Mouse (Mus musculus) right cerebral cortex, postnatal 25 days (tissue): ENCODE results near the gene Slc7a7.

ENCODE experiments used
- DNase-seq: peaks from one replicate; pipeline ENCODE4 v3.0.0; 2022

Slc7a7 gene

DNA sequence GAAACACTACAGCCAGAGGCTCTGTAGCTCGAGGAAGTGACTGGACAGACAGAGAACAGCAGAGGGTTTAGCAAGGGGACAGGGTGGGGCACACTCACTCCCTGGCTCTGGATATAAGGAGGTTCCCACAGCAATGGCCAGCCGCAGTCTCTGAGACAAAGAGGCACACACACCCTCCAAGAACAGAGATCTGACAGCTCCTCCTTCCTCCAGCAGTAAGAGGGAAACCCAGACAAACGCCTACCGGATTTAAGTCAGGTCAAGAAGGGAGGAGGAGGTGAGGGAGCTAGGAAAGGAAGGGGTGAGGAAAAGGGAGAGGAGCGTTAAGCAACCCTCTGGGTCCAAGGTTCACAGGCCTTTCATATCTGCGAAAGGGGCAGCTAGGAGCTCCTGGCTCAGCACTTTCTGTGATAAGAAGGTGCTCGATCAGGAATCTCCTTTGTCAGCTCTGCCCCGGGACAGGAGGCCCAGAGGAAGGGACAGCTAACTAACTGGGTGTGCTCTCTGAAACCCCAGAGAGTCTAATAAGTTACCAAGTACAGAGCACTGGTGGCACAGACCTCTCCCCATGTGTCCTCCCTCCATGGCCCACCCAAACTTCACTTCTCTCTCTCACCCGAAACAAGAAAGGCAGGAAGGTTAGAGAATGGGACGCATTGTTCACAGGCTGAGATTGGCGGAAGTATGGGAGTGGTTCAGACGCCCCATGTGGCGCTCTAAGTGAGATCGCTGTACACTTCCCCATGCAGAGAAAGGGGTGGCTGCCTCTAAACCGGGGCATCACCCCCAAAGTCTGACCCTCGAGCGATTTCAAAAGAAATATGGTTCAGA is 7.4 kb downstream of the Slc7a7 start:
- DNase-seq, result no peak

DNA sequence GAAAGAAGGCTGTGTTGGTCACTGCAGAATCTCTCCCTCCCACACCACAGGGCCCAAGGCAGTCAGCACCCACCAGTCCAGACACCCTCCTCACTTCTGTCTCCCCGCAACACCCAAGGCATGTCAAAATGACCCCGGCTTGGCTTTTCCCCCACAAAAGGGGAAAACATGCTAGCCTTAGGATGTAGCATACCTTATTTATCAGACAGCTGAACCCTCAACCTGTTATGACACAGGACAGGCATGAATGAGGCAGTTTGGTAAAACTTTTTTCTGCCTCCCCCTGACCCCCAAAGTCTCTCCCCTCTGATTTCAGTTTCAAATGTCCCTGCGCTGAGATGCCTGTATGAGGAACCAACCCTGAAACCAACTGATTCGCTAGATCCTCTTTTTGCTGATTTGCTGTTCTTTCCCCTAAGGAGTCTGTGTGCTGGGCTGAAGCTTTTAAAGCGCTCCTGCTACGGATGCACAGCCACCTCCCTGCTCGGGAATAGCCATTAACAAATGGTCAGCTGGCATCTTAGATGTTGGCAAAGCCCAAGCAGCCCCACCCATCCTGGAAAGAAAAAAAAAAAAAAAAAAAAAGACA is 8.4 kb downstream of the Slc7a7 start:
- no peak for DNase-seq

DNA sequence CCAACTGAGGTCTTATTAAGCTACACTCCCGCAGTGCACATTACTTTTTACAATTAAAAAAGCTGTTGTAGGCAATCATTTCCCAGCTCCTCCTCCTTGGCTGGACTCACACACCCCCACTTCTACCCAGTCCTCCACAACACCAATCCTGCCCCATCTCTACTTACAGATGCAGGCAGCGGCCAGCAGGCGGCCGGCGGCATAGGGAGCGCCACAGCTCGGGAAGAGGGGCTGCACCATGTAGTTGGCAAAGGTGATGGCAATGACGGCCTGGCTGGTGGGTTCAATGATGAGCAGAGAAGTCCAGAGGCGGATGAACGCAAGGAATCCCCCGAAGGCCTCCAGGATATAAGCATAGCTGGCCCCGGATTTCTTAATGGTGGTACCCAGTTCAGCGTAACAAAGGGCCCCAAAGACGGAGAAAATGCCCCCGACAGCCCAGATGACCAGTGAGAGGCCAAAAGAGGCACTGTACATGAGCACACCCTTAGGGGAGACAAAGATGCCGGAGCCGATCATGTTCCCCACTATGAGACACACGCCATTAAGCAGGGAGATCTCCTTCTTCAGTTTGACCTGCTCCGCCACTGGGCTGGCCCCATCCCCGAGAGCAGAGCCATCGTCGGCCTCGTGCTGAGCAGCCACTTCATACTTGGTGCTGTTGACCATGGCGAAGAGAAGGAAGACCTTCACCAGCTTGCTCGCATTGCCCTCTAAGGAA is 9.1 kb downstream of the Slc7a7 start:
- DNase-seq, result no peak

DNA sequence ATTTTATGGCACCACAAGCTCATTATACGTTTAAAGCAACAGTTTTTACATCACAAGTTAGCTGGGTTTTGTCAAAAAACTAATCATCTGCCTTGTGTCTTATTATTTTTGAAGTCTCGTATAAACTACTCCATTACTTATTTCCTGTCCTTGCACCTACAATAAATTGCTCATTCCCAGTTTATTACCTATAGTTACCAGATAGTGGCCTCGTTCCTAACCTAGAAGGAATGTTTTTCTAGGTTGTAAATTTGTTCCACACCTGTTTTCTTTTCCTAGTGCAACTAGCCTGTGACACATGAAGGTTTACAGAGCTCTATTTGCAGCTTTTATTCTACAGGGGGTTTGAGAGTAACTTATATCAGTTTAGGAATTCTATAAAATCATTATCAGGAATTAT is 15.9 kb downstream of the Slc7a7 start:
- no peak for DNase-seq

DNA sequence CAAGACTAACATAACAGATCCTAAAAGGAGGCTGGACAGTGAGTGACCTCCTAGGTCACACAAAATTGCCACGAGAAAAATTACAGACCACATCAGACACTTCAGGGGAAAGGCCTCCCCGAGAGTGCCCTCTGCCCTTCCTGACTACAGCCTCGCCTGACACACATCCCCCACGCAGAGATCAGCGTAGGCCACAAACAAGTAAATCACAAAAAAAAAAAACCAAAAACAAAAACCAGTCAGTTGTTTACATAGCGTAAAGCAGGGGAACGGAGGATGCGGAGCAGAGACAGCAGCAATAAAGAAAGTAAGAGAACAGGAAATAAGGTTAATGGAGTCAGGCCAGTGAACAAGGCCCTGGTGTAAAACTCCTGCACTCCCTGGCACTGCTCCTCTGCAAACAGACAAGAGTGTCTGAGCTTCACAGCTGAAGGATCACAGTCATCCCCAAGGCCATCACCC is 18.6 kb downstream of the Slc7a7 start:
- no peak for DNase-seq

DNA sequence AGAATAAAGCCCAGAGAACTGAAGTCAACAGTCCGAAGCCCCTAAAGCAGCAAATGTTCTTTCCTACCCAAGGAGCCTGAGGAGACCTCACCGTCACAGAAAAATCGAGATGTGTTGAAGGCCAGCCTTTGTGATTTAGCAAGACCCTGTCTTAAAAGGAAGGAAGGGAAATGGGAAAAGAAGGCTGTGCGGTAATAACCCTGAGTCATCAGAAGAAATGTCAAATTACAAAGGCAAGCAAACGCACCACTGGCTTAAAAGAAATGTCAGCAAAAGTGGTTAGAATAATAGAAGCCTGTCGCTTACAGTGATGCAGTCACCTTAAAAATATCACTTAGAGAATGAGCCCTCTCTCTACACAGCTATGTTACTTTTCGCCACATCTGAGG is 19.1 kb downstream of the Slc7a7 start:
- no peak for DNase-seq

DNA sequence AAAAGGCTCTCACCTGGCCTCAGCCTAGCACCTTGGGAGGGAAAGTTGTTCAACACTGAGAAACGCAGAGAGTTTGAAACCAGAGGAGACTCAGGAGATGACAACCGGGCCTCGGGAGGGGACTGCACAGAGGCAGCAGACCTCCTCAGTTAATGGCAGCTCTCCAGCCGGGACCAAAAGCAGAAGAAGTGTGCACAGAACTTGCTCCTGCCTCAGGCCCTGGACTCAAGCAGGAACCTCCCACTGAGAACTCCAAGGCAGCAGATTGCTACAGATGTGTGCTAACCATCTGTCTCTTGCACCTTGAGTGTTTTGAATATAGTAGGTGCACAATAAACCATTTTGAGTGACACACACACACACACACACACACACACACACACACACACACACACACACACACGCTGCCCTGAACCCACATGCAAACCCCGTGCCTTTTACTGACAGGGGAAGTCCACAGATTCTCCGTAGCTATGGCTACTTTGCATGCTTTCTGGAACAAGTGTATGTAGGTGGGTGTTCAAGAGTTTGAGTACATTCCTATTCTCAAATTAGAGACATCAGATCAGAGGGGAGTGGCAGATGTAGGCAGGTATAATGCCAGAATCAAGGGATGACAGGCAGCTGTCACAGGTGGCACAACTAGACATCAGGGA is 19.6 kb downstream of the Slc7a7 start:
- no peak for DNase-seq

DNA sequence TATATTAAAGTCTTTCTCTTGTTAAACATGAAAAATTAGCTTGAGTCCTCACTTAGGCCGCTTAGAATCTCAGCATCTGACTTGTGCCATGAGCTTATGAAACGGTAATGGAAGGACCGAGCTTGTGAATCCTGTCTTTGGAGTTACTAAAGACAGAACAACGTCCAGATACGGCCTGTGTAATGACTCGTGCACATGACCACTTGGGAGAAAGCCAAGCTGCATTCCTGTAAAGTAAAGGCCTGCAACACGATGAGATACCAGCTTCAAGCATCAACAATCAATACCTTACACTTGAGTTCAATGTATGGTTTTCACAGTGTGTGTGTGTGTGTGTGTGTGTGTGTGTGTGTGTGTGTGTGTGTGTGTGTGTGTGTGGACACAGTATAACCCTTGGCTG is 20.9 kb downstream of the Slc7a7 start:
- no peak for DNase-seq

DNA sequence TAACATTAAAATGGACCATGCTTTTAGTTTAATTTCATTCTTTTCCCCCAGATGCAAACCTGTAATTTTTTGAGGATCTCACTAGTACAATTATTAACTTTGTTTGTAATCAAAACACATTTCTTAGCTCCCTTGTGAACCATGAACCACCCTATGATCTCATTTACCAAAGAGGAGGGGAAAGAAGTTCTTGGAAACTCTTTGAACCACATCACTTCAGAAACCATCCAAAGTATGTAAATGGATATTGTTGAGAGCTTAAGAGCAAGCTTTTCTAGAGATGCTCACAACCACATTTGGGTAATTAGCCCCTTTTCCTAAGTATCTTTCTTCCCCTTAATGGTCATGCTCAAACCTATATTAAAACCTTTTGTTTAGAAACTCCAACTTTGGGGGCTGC is 23.3 kb downstream of the Slc7a7 start:
- DNase-seq, result no peak

DNA sequence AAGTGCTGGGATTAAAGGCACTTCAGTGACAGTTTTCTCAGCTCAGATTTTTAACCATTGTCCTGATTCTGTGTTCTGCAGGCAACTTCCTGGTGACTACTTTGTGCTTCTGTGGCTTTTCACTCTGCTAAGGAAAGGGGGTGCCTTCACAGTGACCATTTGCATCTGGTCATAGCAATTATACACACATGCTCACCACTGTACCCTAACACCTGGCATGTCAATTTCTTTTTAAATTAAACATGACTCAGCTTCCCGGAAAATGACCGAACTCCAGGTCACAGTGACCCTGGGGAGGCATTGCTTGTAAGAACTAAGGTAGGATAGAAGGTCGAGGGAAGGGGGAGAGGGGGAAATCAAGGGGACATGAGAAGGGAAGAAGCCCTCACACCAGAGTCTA is 23.8 kb downstream of the Slc7a7 start:
- DNase-seq, result no peak

DNA sequence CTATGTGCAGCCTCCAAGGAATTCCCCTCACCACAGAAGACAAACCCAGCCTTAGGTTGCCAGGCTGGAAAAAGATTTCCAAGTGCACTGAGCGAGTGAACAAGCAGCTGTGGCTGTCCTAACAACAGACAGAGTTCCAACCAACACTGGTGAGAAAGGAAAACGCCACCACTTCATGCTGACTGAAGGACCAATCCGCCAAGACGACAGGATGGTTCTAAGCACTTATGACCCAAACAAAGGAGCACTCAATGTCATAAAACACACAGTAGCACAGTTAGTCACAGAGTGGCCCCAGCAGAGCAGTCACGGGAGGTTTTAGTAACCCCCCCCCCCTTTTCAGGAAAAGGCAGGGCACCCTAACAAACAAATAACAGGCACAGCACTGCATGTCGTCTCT is 26.7 kb downstream of the Slc7a7 start:
- DNase-seq, result no peak

DNA sequence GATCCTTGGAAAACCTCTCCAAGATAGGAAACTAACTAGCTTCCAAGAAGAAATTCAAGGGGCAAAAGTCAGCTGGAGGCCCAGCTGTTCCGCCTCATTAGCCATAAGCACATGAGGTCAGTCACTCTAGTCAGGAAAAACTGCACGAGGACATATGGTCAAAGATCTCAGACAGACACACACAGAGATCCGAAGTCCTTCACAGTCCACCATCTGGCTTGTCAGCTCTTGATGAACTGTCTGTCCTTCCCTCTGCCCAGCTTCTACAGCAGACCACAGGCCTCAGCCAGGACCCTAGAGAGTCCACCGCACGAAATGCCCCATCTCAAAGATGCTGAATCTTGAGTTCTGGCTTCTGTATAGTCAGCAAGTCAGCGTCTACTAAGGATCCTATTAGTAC is 30.0 kb downstream of the Slc7a7 start:
- no peak for DNase-seq

DNA sequence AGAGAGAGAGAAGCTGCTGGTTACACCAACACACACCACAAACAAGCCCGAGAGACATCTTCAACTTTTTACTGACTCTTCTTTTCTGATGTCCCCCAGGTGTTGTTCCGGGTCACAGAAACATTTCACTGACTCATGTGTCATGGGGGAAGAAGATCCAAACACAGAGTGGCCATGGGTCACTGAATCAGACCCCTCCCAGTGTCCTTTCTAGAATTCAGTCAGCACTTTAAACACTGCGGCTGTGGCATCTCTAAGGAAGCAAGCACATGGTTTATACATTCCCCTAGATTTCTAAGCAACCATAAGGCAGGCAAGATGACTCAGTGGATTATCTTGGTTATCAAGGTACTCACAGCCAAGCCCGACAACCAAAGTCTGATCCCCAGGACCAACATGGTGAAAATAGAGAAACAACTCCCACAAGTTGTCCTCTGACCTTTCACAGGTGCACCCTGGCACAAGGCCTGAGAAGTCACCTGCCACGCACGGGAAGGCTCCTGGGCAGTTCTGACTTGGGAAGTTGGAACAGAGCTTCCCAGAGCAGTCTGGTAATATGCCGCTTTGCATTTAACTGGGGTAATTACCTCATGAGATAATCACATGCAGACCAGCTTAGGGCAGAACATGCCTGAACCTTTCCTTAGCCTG is 31.5 kb downstream of the Slc7a7 start:
- DNase-seq, result no peak

DNA sequence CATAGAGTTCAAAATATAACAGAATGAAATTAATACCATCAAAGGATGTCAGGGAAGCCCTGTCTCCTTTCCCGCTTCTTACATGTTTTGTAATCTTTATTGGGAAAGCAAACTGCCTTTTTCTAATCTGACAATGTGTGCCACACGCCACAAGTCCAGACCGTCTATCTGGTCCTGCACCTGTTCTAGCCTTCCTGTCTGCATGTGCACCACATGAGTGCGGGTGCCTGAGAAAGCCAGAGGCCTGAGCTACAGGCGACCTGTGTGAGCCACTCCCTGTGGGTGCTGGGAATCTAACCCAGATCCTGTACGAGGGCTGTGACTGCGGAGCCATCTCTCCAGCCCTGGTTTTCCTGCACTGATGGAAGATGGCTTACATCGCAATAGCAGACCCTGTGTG is 33.2 kb downstream of the Slc7a7 start:
- no peak for DNase-seq

DNA sequence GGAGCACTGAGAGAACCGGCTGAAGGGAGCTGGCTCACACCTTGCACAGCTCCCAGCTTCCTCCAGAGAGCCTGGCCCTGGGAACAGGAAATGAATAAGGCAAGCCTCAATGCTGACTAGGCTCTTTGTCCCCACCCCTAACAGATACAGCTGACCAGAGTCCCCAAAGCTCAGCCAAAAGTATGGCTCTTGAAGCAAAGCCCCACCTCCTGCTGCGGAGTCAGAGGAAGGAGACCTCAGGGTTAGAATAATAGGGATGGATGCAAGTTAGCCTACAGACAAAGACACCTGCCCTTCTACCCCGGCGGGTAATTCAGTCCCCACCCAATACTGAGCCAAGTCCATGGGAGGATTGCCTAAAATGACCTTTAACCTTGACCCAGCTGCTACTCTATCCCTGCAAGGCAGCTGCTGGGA is 34.2 kb downstream of the Slc7a7 start:
- no peak for DNase-seq

DNA sequence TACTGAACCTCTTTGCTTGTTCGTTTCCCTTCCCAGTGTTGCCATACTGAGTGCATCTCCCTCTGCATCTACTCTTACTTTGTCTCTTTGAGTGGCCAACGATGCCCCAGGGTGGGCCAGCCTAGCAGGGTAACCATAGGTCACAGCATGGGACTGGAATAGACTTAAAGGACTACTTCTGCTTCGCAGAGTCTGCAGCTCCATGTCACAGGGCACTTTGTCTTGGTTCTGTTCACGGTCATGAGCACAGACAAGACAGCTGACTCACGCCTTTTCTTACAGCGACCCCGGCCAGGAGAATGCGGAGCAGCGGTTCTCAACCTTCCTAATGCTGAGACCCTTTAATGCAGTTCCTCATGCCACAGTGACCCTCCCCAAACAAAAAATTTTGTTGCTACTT is 34.9 kb downstream of the Slc7a7 start:
- DNase-seq, result no peak

DNA sequence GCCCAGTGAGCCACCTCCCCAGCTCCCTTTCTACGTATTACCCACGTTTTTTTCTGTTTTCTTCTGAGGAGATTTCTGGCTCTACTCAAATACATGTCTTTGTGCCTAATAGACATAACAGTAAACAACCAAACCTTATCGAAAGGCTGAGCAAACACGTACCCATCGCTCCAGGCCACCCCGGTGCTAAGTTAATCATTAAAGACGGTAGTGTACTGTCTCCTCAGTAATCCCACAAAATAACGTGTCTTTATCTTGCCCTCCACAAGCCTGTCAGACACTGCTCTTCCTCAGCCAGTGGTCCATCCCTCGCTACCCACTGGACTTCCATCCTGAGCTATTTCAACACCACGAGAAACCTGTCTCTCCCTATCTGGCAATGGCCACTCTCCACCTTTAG is 35.8 kb downstream of the Slc7a7 start:
- no peak for DNase-seq

DNA sequence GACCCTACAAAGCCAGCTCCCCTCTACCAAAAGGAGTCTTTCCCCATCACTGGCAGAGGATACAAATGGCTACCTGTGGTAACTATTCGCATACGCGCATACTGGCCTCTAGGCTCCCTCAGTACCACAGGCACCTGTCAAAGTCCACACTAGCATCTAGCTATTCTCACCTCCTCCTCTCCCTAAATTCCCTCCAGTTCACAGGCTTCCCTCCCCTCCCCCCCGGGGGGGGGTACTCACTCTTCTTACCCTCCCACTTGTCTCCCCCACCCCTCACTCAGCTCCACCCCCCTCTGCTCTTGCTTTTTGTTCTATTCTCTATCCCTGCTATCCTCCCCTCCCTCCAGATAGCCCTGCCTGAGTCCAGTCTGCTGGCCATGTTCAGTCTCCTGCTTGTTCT is 37.0 kb downstream of the Slc7a7 start:
- DNase-seq, result no peak

DNA sequence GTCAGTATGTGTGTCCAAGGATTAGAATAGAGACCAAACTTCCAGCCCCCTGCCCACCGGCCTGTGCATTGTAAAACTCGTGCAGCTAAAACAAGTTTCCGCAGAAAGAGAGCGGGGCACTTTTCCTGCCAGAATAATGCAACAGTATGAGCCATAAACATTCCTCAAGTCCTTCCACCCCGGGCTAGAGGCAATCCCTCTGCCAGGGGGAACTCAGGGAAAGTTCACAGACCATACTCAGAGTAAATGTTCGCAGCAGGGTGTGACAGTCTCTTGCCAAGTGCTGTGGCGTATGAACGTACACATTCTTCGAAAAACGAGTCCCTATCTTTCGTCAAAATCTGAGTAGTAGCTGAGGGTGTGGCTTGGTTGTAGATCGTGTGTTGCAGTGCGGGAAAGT is 38.0 kb downstream of the Slc7a7 start:
- no peak for DNase-seq

DNA sequence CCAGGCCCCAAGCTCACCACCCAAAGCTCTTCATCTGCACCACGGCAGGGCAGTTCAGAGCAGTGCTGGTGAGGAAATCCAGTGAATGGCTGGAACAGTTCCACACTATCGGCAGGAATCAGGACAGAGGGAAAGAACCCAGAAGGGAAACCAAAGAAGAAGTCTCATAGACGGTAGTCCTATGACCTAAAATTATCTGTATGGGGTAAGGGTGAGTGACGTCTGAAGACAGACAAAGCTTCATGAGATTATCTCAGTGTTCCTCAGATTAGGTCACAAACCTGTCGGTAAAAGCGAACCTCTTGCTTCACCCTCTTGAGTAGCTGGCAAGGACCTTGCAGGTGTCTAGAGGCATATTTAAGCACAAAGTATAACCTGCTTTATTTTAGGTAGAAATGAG is 40.4 kb downstream of the Slc7a7 start:
- no peak for DNase-seq

DNA sequence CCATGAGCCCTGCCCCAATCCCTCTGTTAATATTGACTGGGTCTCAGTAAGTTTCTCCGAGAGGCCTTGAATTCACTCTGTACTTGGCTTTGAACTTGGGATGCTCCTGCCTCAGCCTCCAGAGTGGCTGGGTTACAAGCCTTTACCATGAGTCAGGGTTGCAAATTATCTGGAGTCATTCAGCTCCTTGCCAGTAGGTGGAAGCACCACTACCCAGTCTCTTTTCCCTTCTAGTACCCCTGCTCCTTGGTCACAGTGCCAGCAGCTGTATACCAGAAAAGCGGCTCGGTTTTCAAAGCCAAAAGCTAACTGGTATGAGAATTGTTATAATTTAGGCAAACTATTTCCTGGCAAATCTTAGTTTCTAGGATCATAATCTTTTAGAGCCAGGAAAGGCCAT is 41.7 kb downstream of the Slc7a7 start:
- no peak for DNase-seq

DNA sequence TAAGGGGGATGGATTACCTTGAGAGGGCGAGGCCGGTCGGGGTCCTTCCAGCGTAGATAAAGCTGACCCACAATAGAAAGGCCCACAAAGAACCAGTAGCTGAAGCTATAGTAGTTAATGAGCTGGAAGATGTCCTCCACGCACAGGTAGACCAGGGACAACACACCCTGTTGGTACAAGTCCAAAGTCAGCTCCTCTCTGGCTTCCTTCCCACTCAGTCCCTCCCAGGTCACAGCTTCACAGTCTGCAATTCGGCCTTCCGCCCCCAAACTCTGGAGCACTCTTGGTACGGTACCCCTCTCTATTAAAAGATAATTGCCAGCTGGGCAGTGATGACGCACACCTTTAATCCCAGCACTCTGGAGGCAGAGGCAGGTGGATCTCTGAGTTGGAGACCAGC is 44.7 kb downstream of the Slc7a7 start:
- no peak for DNase-seq

DNA sequence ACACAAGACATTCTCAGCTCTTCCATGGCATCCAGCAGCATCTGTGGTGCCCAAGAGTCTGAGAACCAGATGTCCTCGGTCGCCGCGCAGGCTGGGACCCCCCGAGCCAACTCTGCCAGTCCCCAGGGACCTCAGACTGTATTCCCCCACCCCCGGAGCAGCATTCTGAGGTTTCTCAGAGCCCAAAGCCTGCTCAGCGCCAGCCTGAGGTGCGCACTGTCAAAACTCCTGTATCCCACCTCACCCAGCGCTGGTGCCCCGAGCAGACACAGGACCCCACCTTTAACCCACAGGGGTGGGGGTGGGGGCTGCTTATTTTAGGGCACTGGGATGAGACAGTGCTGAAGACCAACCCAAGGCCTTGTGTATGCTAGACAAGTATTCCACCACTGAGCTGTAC is 46.1 kb downstream of the Slc7a7 start:
- DNase-seq, result no peak
